Mouse (Mus musculus): ENCODE data around the gene Katnal1.

- TF ChIP-seq GATA1 (IDR thresholded peaks at IDR 0.05; ENCODE audit: low read length) = no peak
- no peak for TF ChIP-seq TAL1 (IDR thresholded peaks at IDR 0.05; ENCODE audit: low read length)
These were observed 35.1 kb upstream of the Katnal1 start for GRCm38 (mm10) chr5:148964251-148964650.

Data from erythroblast, embryonic 14.5 days (primary cell).